ENCODE assay signal across 18 mouse cellular contexts in the genomic region with DNA sequence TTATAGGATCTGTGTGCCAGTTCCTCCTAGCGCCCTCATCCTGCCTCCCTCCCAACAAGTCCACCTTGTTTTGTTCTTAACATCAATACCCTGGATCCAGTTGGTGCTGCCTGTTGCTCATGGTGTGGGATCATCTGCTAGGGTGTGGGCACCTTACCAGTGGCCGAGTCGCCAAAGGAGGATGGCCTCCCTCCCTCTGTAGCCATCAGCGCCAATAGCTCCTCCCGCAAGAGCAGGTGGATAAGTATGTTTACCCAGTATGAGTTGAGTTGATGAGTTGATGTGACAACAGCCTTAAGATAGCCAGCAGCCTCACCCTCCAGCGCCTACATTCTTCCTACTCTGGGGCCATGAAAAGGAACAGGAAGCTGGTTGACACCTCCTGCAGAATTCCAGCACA. TPM values are rescaled to one million over a fixed set of nuclear protein-coding genes. Genes with fewer than 3 reads are reported as not detected.
"Had no signal": no experiment of that assay in that cellular context is flagged by ENCODE, and none has a peak within 500 bp of the region (broad histone marks: within the 10 kb centered on the region; RNA-seq: fewer than 3 reads in every experiment).

No protein-coding gene starts in this region.

- H3K9me3 ChIP-seq: midbrain, embryonic 10.5 days; midbrain, embryonic 12.5 days; neural tube, embryonic 12.5 days; stomach, embryonic 15.5 days had no signal

- H3K36me3 ChIP-seq: stomach, embryonic 15.5 days had no signal

- H3K4me3 ChIP-seq: midbrain, embryonic 10.5 days; midbrain, embryonic 12.5 days; neural tube, embryonic 12.5 days; stomach, embryonic 15.5 days had no signal

- H3K4me2 ChIP-seq: liver, embryonic 11.5 days; lung, embryonic 14.5 days; midbrain, embryonic 12.5 days; neural tube, embryonic 12.5 days; stomach, embryonic 15.5 days had no signal

- H3K27me3 ChIP-seq: midbrain, embryonic 12.5 days; neural tube, embryonic 12.5 days; stomach, embryonic 15.5 days had no signal

- H3K4me1 ChIP-seq: midbrain, embryonic 12.5 days; stomach, embryonic 15.5 days had no signal

- H3K9ac ChIP-seq: liver, embryonic 14.5 days; lung, embryonic 14.5 days; midbrain, embryonic 12.5 days; neural tube, embryonic 12.5 days; stomach, embryonic 15.5 days had no signal

- DNase-seq: lung, adult 18-20 months; lung, embryonic 14.5 days; lung, postnatal 10 days; lung, postnatal 4 days; midbrain, embryonic 14.5 days; right cerebral cortex, postnatal 14 days; thymus, adult 18-20 months; thymus, postnatal 14 days; thymus, postnatal 36 days had no signal

- H3K27ac ChIP-seq: liver, embryonic 14.5 days; midbrain, embryonic 10.5 days; midbrain, embryonic 12.5 days; neural tube, embryonic 12.5 days; stomach, embryonic 15.5 days had no signal

RNA-seq across cellular contexts. Expression of a gene that starts 5.3 kb away (rescaled TPM):
- total RNA-seq: megakaryocyte-erythroid progenitor cell, adult 5-6 weeks had no signal

RNA-seq across cellular contexts. Expression of a gene that starts 5.4 kb away (rescaled TPM):
- polyA plus RNA-seq: liver, embryonic 11.5 days; liver, embryonic 16.5 days; lung, embryonic 14.5 days; midbrain, embryonic 14.5 days had no signal

RNA-seq across cellular contexts. Expression of a gene that starts 36.6 kb away (rescaled TPM):
- total RNA-seq: megakaryocyte-erythroid progenitor cell, adult 5-6 weeks; neutrophil, adult 5-6 weeks had no signal
